Mouse (Mus musculus) B cell, adult 67 days (primary cell): ENCODE data around the gene Sun3. TPM values are rescaled to one million over a fixed set of nuclear protein-coding genes. Genes with fewer than 3 reads are reported as not detected.

ENCODE experiments used
- total RNA-seq, 2 experiments: library from RNA; stranded (reverse); gene quantifications; 4 replicates each; pipeline ENCODE4 v1.2.4; 2023

Gene Sun3
- not detected for total RNA-seq

DNA sequence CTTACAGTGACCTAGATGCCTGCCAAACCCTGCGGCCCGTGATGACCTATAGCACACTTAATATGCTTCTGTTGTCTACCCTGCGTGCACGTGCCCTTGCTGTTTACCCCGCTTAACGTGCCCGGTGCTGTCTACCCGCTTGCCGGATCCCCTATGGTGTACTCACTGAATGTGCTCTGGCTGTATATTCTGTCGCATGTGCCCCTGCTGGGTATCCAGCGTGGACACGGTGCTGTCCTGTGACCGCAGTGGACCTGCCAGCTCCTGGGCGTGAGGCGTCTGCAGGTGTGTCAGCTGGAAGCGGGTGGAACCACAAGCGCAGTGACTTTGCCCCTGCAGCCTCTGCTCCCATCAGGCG lies at the start of gene Sun3:
Sun3 (minus strand) TSS at position 289 of the 358 bp plus-strand sequence.

DNA sequence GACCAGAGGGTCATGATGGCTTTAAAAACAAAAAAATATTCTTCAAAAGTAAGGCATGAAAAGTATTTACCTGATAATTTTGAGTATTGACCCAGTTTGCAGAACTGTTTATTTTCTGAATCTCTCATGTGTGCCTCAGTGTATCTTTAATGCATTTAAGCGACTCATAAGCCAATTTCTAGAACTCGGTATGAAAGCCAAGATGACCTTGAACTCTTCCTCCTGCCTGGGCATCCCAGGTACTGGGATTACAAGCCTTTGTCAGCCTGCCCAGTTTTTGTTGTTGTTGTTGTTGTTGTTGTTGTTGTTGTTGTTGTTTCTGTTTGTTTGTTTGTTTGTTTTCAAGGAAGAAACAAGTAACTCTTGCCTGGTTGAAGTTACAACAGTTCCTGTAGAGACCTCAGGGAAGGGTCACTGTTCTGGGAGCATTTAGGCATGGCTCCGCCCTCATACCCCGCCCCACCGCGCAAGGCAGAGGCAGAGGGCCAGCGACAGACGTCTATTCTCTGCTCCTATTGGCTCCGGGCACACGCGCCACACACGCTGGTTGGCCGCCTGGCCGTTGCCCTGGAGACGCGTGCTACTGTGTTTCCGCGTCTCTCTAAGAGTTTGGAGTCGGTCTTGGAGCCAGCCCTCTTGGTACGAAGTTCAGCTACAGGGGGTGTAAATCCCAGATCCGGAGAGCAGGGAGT lies 634 bp downstream of the Sun3 start, which contains the start of gene Gm11992:
Gm11992 (plus strand) TSS at position 584 of the 692 bp plus-strand sequence.

DNA sequence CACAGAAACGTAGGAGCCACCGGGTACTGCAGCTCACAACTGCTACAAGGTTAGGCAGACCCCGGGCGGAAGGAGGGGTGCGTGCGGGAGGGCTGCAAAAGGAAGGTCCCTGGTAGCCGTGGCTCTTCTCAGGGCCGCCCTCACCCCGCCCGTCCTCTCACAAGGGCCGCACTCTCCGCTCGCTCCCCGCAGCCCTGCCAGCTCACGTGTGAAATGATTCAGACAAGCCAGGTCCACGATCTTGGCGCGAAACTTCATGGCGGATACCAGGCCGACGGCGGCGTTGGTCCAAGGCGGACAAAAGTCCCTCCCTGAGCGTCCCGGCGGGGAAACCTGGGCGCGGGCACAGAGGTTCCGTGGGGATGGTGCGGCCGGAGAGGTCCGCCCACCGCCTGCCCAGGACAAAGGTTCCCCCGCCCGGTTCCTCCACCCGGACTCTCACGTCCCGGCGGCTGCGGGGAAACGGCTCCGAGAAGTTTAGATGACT lies 37.9 kb downstream of the Sun3 start, which contains the start of gene Hus1:
Hus1 (minus strand) TSS at position 339 of the 487 bp plus-strand sequence.

DNA sequence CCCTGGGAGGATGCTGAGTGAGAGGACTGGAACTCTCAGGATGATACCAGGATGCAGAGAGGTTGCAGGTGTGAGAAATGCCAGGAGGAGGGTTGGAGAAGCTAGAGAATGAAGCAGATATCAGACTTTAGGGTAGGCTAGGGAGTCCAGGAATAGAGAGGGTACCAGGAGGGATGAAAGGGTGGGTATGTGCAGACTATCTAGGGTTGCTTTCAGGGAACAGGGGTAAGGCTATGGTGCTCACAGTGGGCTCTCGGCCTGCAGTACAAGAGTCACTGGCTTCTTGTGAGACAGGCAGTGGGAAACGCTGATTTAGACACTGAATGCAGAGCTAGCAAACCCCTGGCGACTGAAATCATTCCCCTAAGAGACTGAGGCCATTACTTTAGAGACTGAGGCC lies 75.6 kb downstream of the Sun3 start, which contains the start of gene Pkd1l1:
Pkd1l1 (minus strand) TSS at position 101 of the 400 bp plus-strand sequence.

Other genes with a start within 250 kb of the Sun3 start
- under 1 TPM; 0.12 to 0.30 TPM for gene Pkd1l1, start 75.7 kb downstream of the Sun3 start, total RNA-seq
- gene Hus1, start 37.8 kb downstream of the Sun3 start, total RNA-seq = 10 to 100 TPM; 17.4 to 22.7 TPM
- under 1 TPM in 1 of 2 experiments, not detected in 1; 0.23 TPM for gene Gm11992, start 397 bp downstream of the Sun3 start, total RNA-seq
- gene Upp1, start 69.1 kb upstream of the Sun3 start, total RNA-seq = not detected
- gene Abca13, start 143.0 kb upstream of the Sun3 start, total RNA-seq = not detected